Mouse (Mus musculus): Measurements from ENCODE around the gene Cpne7.

- TF ChIP-seq POLR2A (IDR thresholded peaks at IDR 0.05; ENCODE audit: insufficient read length, low read depth) (no peak), E2F4 (IDR thresholded peaks at IDR 0.05; ENCODE audit: insufficient read depth) (no peak), MYOD1 (IDR thresholded peaks at IDR 0.05; ENCODE audit: control insufficient read depth in 1 of 3, insufficient read length in 2 of 3, low read depth in 2 of 3) (no peak), SRF (IDR thresholded peaks at IDR 0.05; ENCODE audit: control insufficient read depth, insufficient read length, low read depth) (no peak), MAX (IDR thresholded peaks at IDR 0.05; ENCODE audit: low read depth) (no peak), TCF3 (IDR thresholded peaks at IDR 0.05; ENCODE audit: insufficient read length, low read depth) (no peak)
Measured at GRCm38 (mm10) chr8:123083610-123084009, 33.6 kb upstream of the Cpne7 start.
